7 mouse cellular contexts compared by ENCODE assay signal in genomic region chr2:48098931-48099531, GRCm38 (mm10).
A peak's percentile ranks its signal among the peaks of the same experiment; 100 is the strongest.
DNase-seq lines count a peak whose midpoint lies in the region; ATAC-seq and TF ChIP-seq lines count a peak whose summit lies in the region.

No protein-coding gene starts in this region.

- no peak overlapping the region for H3K4me3 ChIP-seq in hindbrain, embryonic 11.5 days (ENCODE audit: low read depth, low read length)
- no peak overlapping the region for H3K4me3 ChIP-seq in intestine, postnatal 0 days (ENCODE audit: low read depth, low read length)
- H3K4me3 ChIP-seq in liver, embryonic 12.5 days: no peak overlapping the region

- no peak overlapping the region for H3K27ac ChIP-seq in hindbrain, embryonic 11.5 days (ENCODE audit: low read depth, low read length)
- no peak overlapping the region for H3K27ac ChIP-seq in intestine, postnatal 0 days (ENCODE audit: low read depth, low read length)
- no peak overlapping the region for H3K27ac ChIP-seq in liver, embryonic 12.5 days

- H3K27me3 ChIP-seq in hindbrain, embryonic 11.5 days (ENCODE audit: control insufficient read depth, insufficient read depth, low read length): no peaks in the 10 kb centered on the region
- H3K27me3 ChIP-seq in intestine, postnatal 0 days (replicated peaks; ENCODE audit: control insufficient read depth, insufficient read depth, low read length): no peaks in the 10 kb centered on the region
- no peaks in the 10 kb centered on the region for H3K27me3 ChIP-seq in liver, embryonic 12.5 days (replicated peaks)

- DNase-seq in embryo, embryonic 11 days: peak; percentile 42
- peak; percentile 4 for DNase-seq in hindbrain, embryonic 11.5 days (ENCODE audit: low spot score)
- peak; percentile 20 to 41 for DNase-seq in left cerebral cortex, postnatal 36 days (ENCODE audit: low spot score in 2 of 2)
- peak; percentile 48 to 49 for DNase-seq in right cerebral cortex, adult 2 months (ENCODE audit: low spot score in 2 of 2)
- no peak for DNase-seq in lung, postnatal 10 days

- peak; percentile 40; the same call in 1 of the 2 replicates for ATAC-seq in hindbrain, embryonic 11.5 days (ENCODE audit: low FRiP score)
- no peak for ATAC-seq in intestine, postnatal 0 days
- no peak for ATAC-seq in liver, embryonic 12.5 days

- no peak overlapping the region for H3K4me2 ChIP-seq in hindbrain, embryonic 11.5 days (replicated peaks; ENCODE audit: low read depth, low read length)
- H3K4me2 ChIP-seq in intestine, postnatal 0 days (replicated peaks; ENCODE audit: low read depth): no peak overlapping the region
- no peak overlapping the region for H3K4me2 ChIP-seq in liver, embryonic 12.5 days

- intact Hi-C loops in left cerebral cortex, postnatal 36 days (cut with DNase I): no loop called here

- TF ChIP-seq CTCF in intestine, postnatal 0 days (IDR thresholded peaks at IDR 0.05; ENCODE audit: low read depth): no peak

- WGBS in hindbrain, embryonic 11.5 days: 48% methylated on average over 8 of the region's 8 CpGs
- WGBS in intestine, postnatal 0 days: 63% methylated on average over 8 of the region's 8 CpGs
- 63% methylated on average over 8 of the region's 8 CpGs for WGBS in liver, embryonic 12.5 days (ENCODE audit: insufficient replicate concordance)

- H3K9ac ChIP-seq in hindbrain, embryonic 11.5 days (ENCODE audit: low read depth, low read length): no peak overlapping the region
- H3K9ac ChIP-seq in intestine, postnatal 0 days (ENCODE audit: low read depth, low read length): no peak overlapping the region
- no peak overlapping the region for H3K9ac ChIP-seq in liver, embryonic 12.5 days

- H3K9me3 ChIP-seq in hindbrain, embryonic 11.5 days (ENCODE audit: control insufficient read depth, low read length): no peaks in the 10 kb centered on the region
- no peaks in the 10 kb centered on the region for H3K9me3 ChIP-seq in intestine, postnatal 0 days (ENCODE audit: control insufficient read depth)
- H3K9me3 ChIP-seq in liver, embryonic 12.5 days (replicated peaks): no peaks in the 10 kb centered on the region

- no peaks in the 10 kb centered on the region for H3K4me1 ChIP-seq in hindbrain, embryonic 11.5 days (replicated peaks; ENCODE audit: control insufficient read depth, insufficient read depth, low read length)
- H3K4me1 ChIP-seq in intestine, postnatal 0 days (replicated peaks; ENCODE audit: control insufficient read depth, insufficient read depth, low read length): no peaks in the 10 kb centered on the region
- no peaks in the 10 kb centered on the region for H3K4me1 ChIP-seq in liver, embryonic 12.5 days

- no peaks in the 10 kb centered on the region for H3K36me3 ChIP-seq in hindbrain, embryonic 11.5 days (ENCODE audit: control insufficient read depth, insufficient read depth, low read length)
- no peaks in the 10 kb centered on the region for H3K36me3 ChIP-seq in intestine, postnatal 0 days (ENCODE audit: control insufficient read depth, insufficient read depth)
- H3K36me3 ChIP-seq in liver, embryonic 12.5 days: no peaks in the 10 kb centered on the region
